Mouse (Mus musculus) olfactory bulb, adult 2 months (tissue): Measurements from ENCODE around the gene 1700092M07Rik. TPM values are rescaled to one million over a fixed set of nuclear protein-coding genes. Genes with fewer than 3 reads are reported as not detected.

ENCODE experiments used
- H3K27ac ChIP-seq: fragments of 200-500 bp; 2 replicates; pipeline ENCODE4 v1.5.1; 2012; ENCODE audit warnings: low read depth, low read length; ENCODE audit not compliant: insufficient read depth
- H3K4me1 ChIP-seq: fragments of 200-500 bp; 2 replicates; pipeline ENCODE4 v1.6.1; 2012; ENCODE audit warnings: low read length; ENCODE audit not compliant: control insufficient read depth, insufficient read depth
- H3K4me3 ChIP-seq: fragments of 200-500 bp; 2 replicates; pipeline ENCODE4 v1.5.1; 2012; ENCODE audit warnings: mild to moderate bottlenecking, low read depth, low read length, moderate library complexity; ENCODE audit not compliant: insufficient read depth
- CTCF ChIP-seq: fragments of 200-500 bp; IDR thresholded peaks from 2 replicates; pipeline ENCODE4 v1.5.1; 2012; ENCODE audit warnings: low read depth, mild to moderate bottlenecking, low read length, moderate library complexity; ENCODE audit not compliant: insufficient read depth
- POLR2A ChIP-seq: fragments of 200-500 bp; IDR thresholded peaks from 2 replicates; pipeline ENCODE4 v1.6.1; 2012; ENCODE audit warnings: mild to moderate bottlenecking, low read depth, low read length, moderate library complexity; ENCODE audit not compliant: insufficient read depth
- WGBS: fragments of 180-500 bp; shearing (Covaris S2); methylation state at CpG from one replicate; pipeline ENCODE4 v1.1.7; 2018; 5-methylcytosine and 5-hydroxymethylcytosine counted together
- polyA plus RNA-seq: library from polyadenylated mRNA; stranded (reverse); fragments of >200 nt; gene quantifications from 2 replicates; pipeline ENCODE4 v1.2.4, GENCODE M21; 2012; ENCODE audit warnings: low replicate concordance; ENCODE audit not compliant: missing spikeins, insufficient read depth, insufficient read length

1700092M07Rik gene
- polyA plus RNA-seq, 1 experiment, result not detected

- H3K27ac ChIP-seq, result peak within 1 kb of the TSS; percentile 59; the same call in 1 of the 2 replicates
- TF ChIP-seq CTCF (no peak), POLR2A (peak; percentile 79)
- WGBS, result under 1% methylated on average over 32 of the region's 32 CpGs
Measured at GRCm38 (mm10) chr19:8735389-8736159, 4.9 kb upstream of the 1700092M07Rik start, which contains the start of gene Wdr74. Gene Wdr74, plus strand, starts transcription at chr19:8735827.

GRCm38 (mm10) chr19:8736160-8736467 is 4.4 kb upstream of the 1700092M07Rik start:
- Histone ChIP-seq H3K27ac (no peak overlapping the region), H3K4me3 (peak overlapping the region; percentile 72), H3K4me1 (peaks cover 8% of the 10 kb centered on the region)
- WGBS, result 2% methylated on average over 11 of the region's 11 CpGs
- TF ChIP-seq POLR2A, result no peak
- no peak for TF ChIP-seq CTCF

More at GRCm38 (mm10) chr19:8735389-8736159, 4.9 kb upstream of the 1700092M07Rik start, which contains the start of gene Wdr74:
- Histone ChIP-seq H3K4me1 (peaks cover 4% of the 10 kb centered on the region; the same call in 1 of the 2 replicates), H3K4me3 (peak within 1 kb of the TSS; percentile 72)

DNA sequence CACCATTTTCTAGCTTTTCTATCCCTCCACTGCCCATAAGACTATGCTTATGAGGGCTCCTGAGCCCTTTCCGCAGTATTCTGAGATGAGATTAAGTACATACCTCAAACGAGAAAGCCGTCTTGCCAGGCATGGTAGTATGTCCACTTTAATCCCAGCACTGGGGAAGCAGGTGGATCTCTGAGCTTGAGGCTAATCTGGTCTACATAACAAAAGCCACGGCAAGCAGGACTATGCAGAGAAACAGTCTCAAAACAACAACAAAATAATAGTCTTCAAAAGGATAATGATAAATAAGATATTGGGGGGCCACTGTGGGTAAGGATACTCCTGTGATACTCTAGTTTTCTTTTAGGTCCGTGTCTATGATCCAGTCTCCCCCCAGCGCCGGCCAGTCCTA is 1.6 kb upstream of the 1700092M07Rik start:
- WGBS, result 90% methylated on average over 7 of the region's 7 CpGs

DNA sequence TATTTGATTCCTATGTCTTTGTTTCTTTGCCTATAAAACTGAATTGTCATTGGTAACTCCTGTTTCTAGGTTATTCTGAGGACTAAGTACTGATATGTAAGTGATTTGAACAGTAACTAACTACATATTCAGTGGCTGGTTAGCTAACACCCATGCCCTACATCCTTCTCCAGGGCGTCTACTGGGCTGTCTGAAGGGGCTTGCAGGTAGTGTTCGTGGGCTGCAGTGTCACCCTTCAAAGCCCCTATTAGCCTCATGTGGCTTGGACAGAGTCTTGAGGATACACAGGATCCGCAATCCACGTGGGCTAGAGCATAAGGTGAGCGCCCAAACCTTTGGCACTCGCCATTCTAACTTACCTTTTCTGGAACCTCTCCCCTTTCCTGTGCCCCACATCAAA is 872 bp upstream of the 1700092M07Rik start:
- TF ChIP-seq POLR2A (no peak), CTCF (no peak)
- Histone ChIP-seq H3K4me3 (no peak overlapping the region), H3K27ac (no peak overlapping the region), H3K4me1 (peaks cover 15% of the 10 kb centered on the region)
- 97% methylated on average over 6 of the region's 6 CpGs for WGBS

More for the DNA sequence above, 1.6 kb upstream of the 1700092M07Rik start:
- H3K4me3 ChIP-seq, result no peak overlapping the region
- H3K27ac ChIP-seq, result no peak overlapping the region
- peaks cover 15% of the 10 kb centered on the region for H3K4me1 ChIP-seq
- TF ChIP-seq CTCF (no peak), POLR2A (no peak)

GRCm38 (mm10) chr19:8741243-8741869 is 838 bp downstream of the 1700092M07Rik start, which contains the start of gene Stx5a:
Gene Stx5a, plus strand, starts transcription at chr19:8741413.
- under 1% methylated on average over 36 of the region's 36 CpGs for WGBS
- TF ChIP-seq CTCF, result no peak
- TF ChIP-seq POLR2A, result peak; percentile 39
- peak within 1 kb of the TSS; percentile 91 for H3K4me3 ChIP-seq
- H3K27ac ChIP-seq, result peak within 1 kb of the TSS; percentile 99
- peaks cover 13% of the 10 kb centered on the region for H3K4me1 ChIP-seq

DNA sequence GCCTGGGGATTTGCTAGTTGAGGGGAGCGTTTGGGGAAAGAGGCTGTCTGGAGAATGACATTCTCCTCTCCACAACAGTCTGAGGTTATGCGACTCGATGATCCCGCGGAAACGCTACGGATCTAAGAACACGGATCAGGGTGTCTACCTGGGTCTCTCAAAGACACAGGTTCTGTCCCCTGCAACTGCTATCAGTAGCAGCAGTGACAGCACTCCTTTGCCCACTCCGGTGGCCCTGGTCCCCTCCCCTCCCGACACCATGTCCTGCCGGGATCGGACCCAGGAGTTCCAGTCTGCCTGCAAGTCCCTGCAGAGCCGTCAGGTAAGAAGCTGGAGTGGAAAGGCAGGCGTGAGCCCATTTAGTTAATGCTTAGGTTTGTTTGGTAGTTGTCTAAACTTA is 1.7 kb downstream of the 1700092M07Rik start:
- 11% methylated on average over 14 of the region's 14 CpGs for WGBS
- Histone ChIP-seq H3K4me1 (peaks cover 13% of the 10 kb centered on the region), H3K27ac (no peak overlapping the region), H3K4me3 (peak overlapping the region; percentile 91)
- TF ChIP-seq POLR2A (no peak), CTCF (no peak)

DNA sequence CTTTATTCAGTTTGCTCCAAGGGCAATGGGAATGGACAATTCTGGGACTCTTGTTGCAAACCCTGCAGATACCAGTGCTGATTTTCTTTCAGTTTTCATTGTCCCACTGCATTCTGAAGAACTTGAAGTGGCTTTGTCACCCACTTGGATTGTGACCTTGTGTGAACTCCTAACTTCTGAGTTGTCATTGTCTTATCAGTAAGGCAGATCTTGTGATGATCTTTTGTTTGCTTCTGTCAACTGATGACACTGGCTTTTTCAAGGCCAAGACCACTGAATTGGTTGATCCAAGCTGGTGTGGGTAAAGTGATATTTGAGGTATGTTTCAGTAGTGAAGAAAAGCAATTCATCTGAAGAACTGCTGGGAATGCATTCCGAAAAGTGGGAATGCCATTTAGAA is 4.9 kb downstream of the 1700092M07Rik start:
- WGBS, result 95% methylated on average over 1 of the region's 1 CpGs
- no peak overlapping the region for H3K27ac ChIP-seq
- TF ChIP-seq POLR2A (no peak), CTCF (no peak)

DNA sequence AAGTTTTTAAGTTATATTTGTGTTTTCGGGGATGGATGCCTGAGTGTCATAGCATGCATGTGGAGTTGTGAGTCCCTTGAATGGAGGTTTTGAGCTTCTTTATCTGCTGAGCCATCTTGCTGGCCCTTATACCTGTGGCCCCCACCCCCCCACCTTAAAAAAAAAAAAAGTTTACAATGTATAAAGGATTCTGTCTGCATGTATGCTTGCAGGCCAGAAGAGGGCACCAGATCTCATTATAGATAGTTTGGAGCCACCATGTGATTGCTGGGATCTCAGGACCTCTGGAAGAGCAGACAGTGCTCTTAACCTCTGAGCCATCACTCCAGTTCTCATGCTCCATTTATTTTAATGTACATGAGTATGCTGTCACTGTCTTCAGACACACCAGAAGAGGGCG is 6.8 kb downstream of the 1700092M07Rik start:
- TF ChIP-seq POLR2A (no peak), CTCF (no peak)
- Histone ChIP-seq H3K27ac (no peak overlapping the region), H3K4me3 (no peak overlapping the region), H3K4me1 (peaks cover 3% of the 10 kb centered on the region; the same call in 1 of the 2 replicates)
- 77% methylated on average over 2 of the region's 2 CpGs for WGBS

More for the DNA sequence above, 4.9 kb downstream of the 1700092M07Rik start:
- H3K4me1 ChIP-seq, result peaks cover 13% of the 10 kb centered on the region
- no peak overlapping the region for H3K4me3 ChIP-seq

GRCm38 (mm10) chr19:8755652-8756051 is 15.1 kb downstream of the 1700092M07Rik start:
- 70% methylated on average over 3 of the region's 3 CpGs for WGBS
- Histone ChIP-seq H3K4me1 (peaks cover 8% of the 10 kb centered on the region; the same call in 1 of the 2 replicates), H3K27ac (no peak overlapping the region), H3K4me3 (no peak overlapping the region)
- TF ChIP-seq CTCF (no peak), POLR2A (no peak)
